Mouse (Mus musculus) hindbrain, postnatal 0 days (tissue): ENCODE measurements around the gene Mrgprf. TPM values are rescaled to one million over a fixed set of nuclear protein-coding genes. Genes with fewer than 3 reads are reported as not detected.

Experiments
- ATAC-seq: fragments of 200-750 bp; cut with Nextera tagmentation; 2 replicates; pipeline ENCODE4 v1.8.0; 2017; ENCODE audit warnings: mild to moderate bottlenecking, moderate TSS enrichment, moderate library complexity
- DNase-seq: peaks from one replicate; pipeline ENCODE4 v3.0.0-alpha.2; 2015; ENCODE audit warnings: low spot score
- H3K27ac ChIP-seq: fragments of 300-500 bp; sonication (generic); 2 replicates; pipeline ENCODE4 v1.5.1; 2014; ENCODE audit warnings: mild to moderate bottlenecking
- H3K27me3 ChIP-seq: fragments of 300-500 bp; sonication (generic); 2 replicates; pipeline ENCODE4 v1.6.1; 2014; ENCODE audit warnings: low read length, mixed read lengths; ENCODE audit not compliant: insufficient read depth
- H3K36me3 ChIP-seq: fragments of 300-500 bp; sonication (generic); 2 replicates; pipeline ENCODE4 v1.6.1; 2014; ENCODE audit warnings: low read length, mixed read lengths; ENCODE audit not compliant: insufficient read depth
- H3K4me1 ChIP-seq: fragments of 300-500 bp; sonication (generic); 2 replicates; pipeline ENCODE4 v1.6.1; 2014; ENCODE audit warnings: antibody characterized with exemption, low read length, mixed read lengths; ENCODE audit not compliant: insufficient read depth
- H3K4me2 ChIP-seq: fragments of 300-500 bp; sonication (generic); 2 replicates; pipeline ENCODE4 v1.6.1; 2014; ENCODE audit warnings: low read depth, mild to moderate bottlenecking, low read length, moderate library complexity, mixed read lengths
- H3K4me3 ChIP-seq: fragments of 300-500 bp; sonication (generic); 2 replicates; pipeline ENCODE4 v1.5.1; 2014; ENCODE audit warnings: low read length
- H3K9ac ChIP-seq: fragments of 300-500 bp; sonication (generic); replicated peaks from 2 replicates; pipeline ENCODE4 v1.6.1; 2014; ENCODE audit warnings: mild to moderate bottlenecking, low read length, moderate library complexity, mixed read lengths
- H3K9me3 ChIP-seq: fragments of 300-500 bp; sonication (generic); 2 replicates; pipeline ENCODE4 v1.6.1; 2016; ENCODE audit warnings: low read length, mixed read lengths
- CTCF ChIP-seq: IDR thresholded peaks from 2 replicates; pipeline ENCODE4 v1.5.1; 2016; ENCODE audit warnings: antibody characterized with exemption, control low read depth, low read depth
- WGBS: fragments of 180-500 bp; shearing (Covaris S2); extraction: QIAGEN DNeasy Blood & Tissue Kit; methylation state at CpG from one replicate; pipeline ENCODE4 v1.1.7; 2014; 5-methylcytosine and 5-hydroxymethylcytosine counted together
- polyA plus RNA-seq: library from polyadenylated mRNA; unstranded; fragments of >200 nt; fragmentation: Nextera tagmentation; extraction: Ambion mirVana; gene quantifications from 2 replicates; pipeline ENCODE4 v1.2.1, GENCODE M21; 2015
- total RNA-seq: library from RNA; depleted of rRNA; stranded (reverse); fragments of >200 nt; gene quantifications from 2 replicates; pipeline ENCODE4 v1.2.3, GENCODE M21; 2014; rRNA removed

Gene Mrgprf
- total and polyA plus RNA-seq, 2 experiments from 2014 or later: 4.1 to 7.8 TPM

DNA sequence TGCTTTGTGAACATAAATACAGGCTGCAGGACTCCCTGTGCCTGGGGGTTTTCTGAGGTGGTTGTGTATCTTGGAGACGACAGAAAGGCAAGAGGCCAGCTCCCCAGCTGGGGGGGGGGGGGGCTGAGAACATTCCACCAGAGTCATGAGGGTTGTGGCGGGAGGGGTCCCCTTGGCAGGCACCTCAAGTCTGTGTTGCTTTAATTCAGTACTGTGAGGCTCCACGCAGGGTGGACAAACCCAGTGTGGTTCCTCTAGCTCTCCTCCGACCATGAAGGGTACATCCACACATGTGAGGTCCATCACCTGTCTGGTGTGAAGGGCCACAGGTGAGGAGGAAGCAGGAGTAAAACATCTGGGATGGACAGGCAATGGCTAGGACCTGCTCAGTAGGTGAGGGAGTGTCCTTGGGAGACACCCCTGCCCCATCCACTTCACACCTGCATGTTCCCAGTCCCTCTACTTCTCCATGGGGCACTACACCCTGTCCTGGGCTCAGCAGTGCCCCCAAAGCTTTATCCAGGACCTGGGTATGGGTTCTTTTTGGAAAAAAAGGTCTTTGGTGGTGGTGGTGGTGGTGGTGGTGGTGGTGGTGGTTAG, 33.9 kb downstream of the Mrgprf start:
- H3K27ac ChIP-seq: no peak overlapping the region
- H3K4me2 ChIP-seq: no peak overlapping the region

GRCm38 (mm10) chr7:145335199-145335598, 34.6 kb downstream of the Mrgprf start:
- Histone ChIP-seq H3K36me3 (no peaks in the 10 kb centered on the region), H3K4me2 (no peak overlapping the region), H3K27me3 (no peaks in the 10 kb centered on the region), H3K4me3 (no peak overlapping the region), H3K9ac (no peak overlapping the region), H3K4me1 (no peaks in the 10 kb centered on the region), H3K9me3 (no peaks in the 10 kb centered on the region), H3K27ac (0 out of 2 replicates have a peak overlapping the region, but pooled peaks have one; percentile 7)
- ATAC-seq (peak; percentile 84), DNase-seq (peak; percentile 80)
- TF ChIP-seq CTCF: no peak

More for the DNA sequence above, 33.9 kb downstream of the Mrgprf start:
- Histone ChIP-seq H3K27me3 (no peaks in the 10 kb centered on the region), H3K9me3 (no peaks in the 10 kb centered on the region), H3K4me3 (no peak overlapping the region), H3K36me3 (no peaks in the 10 kb centered on the region), H3K4me1 (no peaks in the 10 kb centered on the region), H3K9ac (no peak overlapping the region)
- TF ChIP-seq CTCF: no peak
- no peak for DNase-seq
- no peak for ATAC-seq
- WGBS: 38% methylated on average over 4 of the region's 4 CpGs

DNA sequence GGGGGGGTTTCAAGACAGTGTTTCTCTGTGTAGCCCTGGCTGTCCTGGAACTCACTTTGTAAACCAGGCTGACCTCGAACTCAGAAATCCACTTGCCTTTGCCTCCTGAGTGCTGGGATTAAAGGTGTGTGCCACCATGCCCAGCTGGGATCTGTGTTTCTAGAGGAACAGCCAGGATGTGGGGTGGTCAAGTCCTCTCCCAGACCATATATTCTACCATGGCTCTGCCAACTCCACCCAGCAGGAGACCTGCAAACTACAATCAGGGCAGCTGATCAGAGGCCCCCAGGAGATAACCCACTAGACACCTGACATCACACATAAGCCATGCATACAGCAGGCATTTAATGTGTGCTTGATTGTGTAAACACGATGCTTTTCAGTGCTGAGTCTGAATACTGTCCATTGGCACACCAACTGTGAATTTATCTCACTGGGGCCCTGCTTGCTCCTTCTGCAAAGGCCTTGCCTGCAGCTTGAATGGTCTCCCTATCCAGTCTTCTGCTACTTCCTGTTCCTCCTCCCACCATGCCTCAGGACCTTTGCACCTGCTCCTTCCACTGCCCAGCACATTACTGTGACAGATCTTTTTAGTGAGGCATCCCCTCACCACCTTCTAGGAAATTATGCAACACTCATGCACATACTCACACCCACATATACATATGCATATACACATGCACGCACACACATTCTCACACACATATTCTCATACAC, 35.1 kb downstream of the Mrgprf start:
- H3K27me3 ChIP-seq: no peaks in the 10 kb centered on the region
- H3K4me1 ChIP-seq: no peaks in the 10 kb centered on the region
- H3K36me3 ChIP-seq: no peaks in the 10 kb centered on the region
- WGBS: 80% methylated on average over 3 of the region's 3 CpGs
- H3K4me2 ChIP-seq: no peak overlapping the region
- ATAC-seq (no peak), DNase-seq (no peak)
- no peak overlapping the region for H3K4me3 ChIP-seq
- no peak overlapping the region for H3K9ac ChIP-seq
- TF ChIP-seq CTCF: no peak
- no peaks in the 10 kb centered on the region for H3K9me3 ChIP-seq
- H3K27ac ChIP-seq: 0 out of 2 replicates have a peak overlapping the region, but pooled peaks have one; percentile 7

DNA sequence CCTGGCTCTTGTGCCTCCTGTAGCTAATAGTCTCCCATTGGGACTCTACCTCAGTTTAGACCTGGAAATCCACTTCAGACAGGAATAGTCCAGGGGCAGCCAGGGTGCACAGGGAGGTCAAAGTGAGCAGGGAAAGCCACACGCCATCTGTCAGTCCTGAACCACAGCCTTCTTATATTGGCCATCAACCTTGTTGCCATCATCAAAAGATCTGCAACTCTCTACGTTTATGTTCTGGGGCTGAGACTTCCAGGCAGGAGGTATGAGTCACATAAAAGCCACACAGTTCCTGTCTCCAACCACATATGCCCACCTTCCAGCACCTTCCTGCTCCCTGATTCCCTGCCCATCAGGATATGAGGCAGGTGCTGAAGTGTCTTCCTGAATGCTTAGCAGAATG, 37.3 kb downstream of the Mrgprf start:
- TF ChIP-seq CTCF: no peak
- no peak for DNase-seq
- H3K4me1 ChIP-seq: no peaks in the 10 kb centered on the region
- no peak for ATAC-seq
- no peak overlapping the region for H3K4me2 ChIP-seq
- H3K27ac ChIP-seq: no peak overlapping the region
- no peaks in the 10 kb centered on the region for H3K27me3 ChIP-seq
- no peak overlapping the region for H3K4me3 ChIP-seq
- no peaks in the 10 kb centered on the region for H3K9me3 ChIP-seq
- H3K9ac ChIP-seq: no peak overlapping the region
- H3K36me3 ChIP-seq: no peaks in the 10 kb centered on the region
- WGBS: 85% methylated on average over 2 of the region's 2 CpGs

GRCm38 (mm10) chr7:145340248-145340904, 39.7 kb downstream of the Mrgprf start:
- Histone ChIP-seq H3K9ac (no peak overlapping the region), H3K36me3 (no peaks in the 10 kb centered on the region), H3K27me3 (no peaks in the 10 kb centered on the region), H3K27ac (no peak overlapping the region), H3K9me3 (no peaks in the 10 kb centered on the region), H3K4me3 (no peak overlapping the region), H3K4me1 (no peaks in the 10 kb centered on the region), H3K4me2 (no peak overlapping the region)
- 56% methylated on average over 5 of the region's 5 CpGs for WGBS
- DNase-seq (no peak), ATAC-seq (no peak)
- TF ChIP-seq CTCF: no peak

Other genes with a start within 250 kb of the Mrgprf start
- 1.6 TPM in 1 of 2 replicates, not detected in the other for gene 1810010D01Rik, start 92.7 kb upstream of the Mrgprf start, total RNA-seq
- 0.20 TPM in 1 of 2 replicates, not detected in the other for gene 1810010D01Rik, start 92.7 kb upstream of the Mrgprf start, polyA plus RNA-seq
- 3.0 and 4.7 TPM in 2 replicates for gene Tpcn2, start 16.8 kb upstream of the Mrgprf start, total RNA-seq
- 2.3 and 2.6 TPM in 2 replicates for gene Tpcn2, start 16.8 kb upstream of the Mrgprf start, polyA plus RNA-seq
- gene Mrgprd, start 14.0 kb downstream of the Mrgprf start, total RNA-seq: not detected in 2 replicates
- gene Mrgprd, start 14.0 kb downstream of the Mrgprf start, polyA plus RNA-seq: not detected in 2 replicates